Mouse (Mus musculus) spleen, adult 2 months (tissue): ENCODE measurements around the gene Nudt14. TPM values are rescaled to one million over a fixed set of nuclear protein-coding genes. Genes with fewer than 3 reads are reported as not detected.

ENCODE experiments used
- DNase-seq, 2 experiments: peaks; one replicate each; pipeline versions ENCODE4 v3.0.0 to v3.0.0-alpha.2; 2012 to 2021; ENCODE audit warnings: low spot score in 2 of 2, low read depth in 1 of 2
- H3K27ac ChIP-seq: fragments of 200-500 bp; 2 replicates; pipeline ENCODE4 v1.5.1; 2012; ENCODE audit warnings: low read length, inconsistent platforms; ENCODE audit not compliant: insufficient read depth
- H3K27me3 ChIP-seq: fragments of 200-500 bp; 2 replicates; pipeline ENCODE4 v1.6.1; 2012; ENCODE audit warnings: mild to moderate bottlenecking, moderate library complexity, low read length, inconsistent platforms; ENCODE audit not compliant: control insufficient read depth, insufficient read depth
- H3K36me3 ChIP-seq: fragments of 200-500 bp; 2 replicates; pipeline ENCODE4 v1.6.1; 2012; ENCODE audit warnings: mild to moderate bottlenecking, low read length, inconsistent platforms; ENCODE audit not compliant: control insufficient read depth, insufficient read depth
- H3K4me1 ChIP-seq: fragments of 200-500 bp; 2 replicates; pipeline ENCODE4 v1.6.1; 2011; ENCODE audit warnings: inconsistent platforms; ENCODE audit not compliant: control insufficient read depth, insufficient read depth, insufficient read length
- H3K4me3 ChIP-seq: fragments of 200-500 bp; 2 replicates; pipeline ENCODE4 v1.5.1; 2011; ENCODE audit warnings: mild to moderate bottlenecking, inconsistent platforms; ENCODE audit not compliant: insufficient read depth, insufficient read length; ENCODE audit errors: extremely low read depth
- CTCF ChIP-seq: fragments of 200-500 bp; IDR thresholded peaks from 2 replicates; pipeline ENCODE4 v1.5.1; 2011; ENCODE audit warnings: mild to moderate bottlenecking, inconsistent platforms; ENCODE audit not compliant: insufficient read depth, insufficient read length, insufficient replicate concordance; ENCODE audit errors: extremely low read depth
- POLR2A ChIP-seq: fragments of 200-500 bp; IDR thresholded peaks from 2 replicates; pipeline ENCODE4 v1.6.1; 2011; ENCODE audit warnings: low read depth, low read length, inconsistent platforms
- WGBS: fragments of 180-500 bp; shearing (Covaris S2); methylation state at CpG from one replicate; pipeline ENCODE4 v1.1.7; 2018; 5-methylcytosine and 5-hydroxymethylcytosine counted together
- polyA plus RNA-seq: library from polyadenylated mRNA; depleted of rRNA; stranded (reverse); fragments of >200 nt; gene quantifications from 2 replicates; pipeline ENCODE4 v1.2.3, GENCODE M21; 2012

Nudt14 gene
- polyA plus RNA-seq, 1 experiment, result 25.4 TPM

GRCm38 (mm10) chr12:112961428-112961827 lies 19.5 kb upstream of the Nudt14 start:
- over 99% methylated on average over 7 of the region's 7 CpGs for WGBS
- Histone ChIP-seq H3K36me3 (peaks cover 51% of the 10 kb centered on the region), H3K27ac (peak overlapping the region; percentile 9; the same call in 1 of the 2 replicates), H3K4me3 (no peak overlapping the region), H3K27me3 (no peaks in the 10 kb centered on the region), H3K4me1 (peaks cover 6% of the 10 kb centered on the region; the same call in 1 of the 2 replicates)
- DNase-seq, result no peak
- TF ChIP-seq CTCF, result no peak
- TF ChIP-seq POLR2A, result no peak

GRCm38 (mm10) chr12:112959421-112959820 lies 17.5 kb upstream of the Nudt14 start:
- peak overlapping the region; percentile 83 for H3K27ac ChIP-seq

GRCm38 (mm10) chr12:112958303-112958702 lies 16.4 kb upstream of the Nudt14 start:
- 56% methylated on average over 4 of the region's 4 CpGs for WGBS
- no peak for DNase-seq
- H3K27ac ChIP-seq, result no peak overlapping the region; the same call in 1 of the 2 replicates

More at GRCm38 (mm10) chr12:112959421-112959820, 17.5 kb upstream of the Nudt14 start:
- H3K27me3 ChIP-seq, result no peaks in the 10 kb centered on the region
- TF ChIP-seq POLR2A, result no peak
- TF ChIP-seq CTCF, result no peak
- peak in 1 of 2 experiments; percentile 20 for DNase-seq
- peaks cover 37% of the 10 kb centered on the region for H3K36me3 ChIP-seq
- WGBS, result 69% methylated on average over 8 of the region's 8 CpGs
- peaks cover 6% of the 10 kb centered on the region; the same call in 1 of the 2 replicates for H3K4me1 ChIP-seq
- peak overlapping the region; percentile 39; the same call in 1 of the 2 replicates for H3K4me3 ChIP-seq

GRCm38 (mm10) chr12:112955800-112956199 lies 13.9 kb upstream of the Nudt14 start:
- H3K36me3 ChIP-seq, result peaks cover 6% of the 10 kb centered on the region
- peak in 1 of 2 experiments; percentile 70 for DNase-seq
- peaks cover 11% of the 10 kb centered on the region; the same call in 1 of the 2 replicates for H3K4me1 ChIP-seq
- 0 out of 2 replicates have a peak, but pooled peaks cover 1% of the 10 kb centered on the region for H3K27me3 ChIP-seq
- TF ChIP-seq CTCF, result peak; percentile 73; the same call in 1 of the 2 replicates
- no peak for TF ChIP-seq POLR2A
- WGBS, result 69% methylated on average over 4 of the region's 4 CpGs
- H3K27ac ChIP-seq, result no peak overlapping the region
- no peak overlapping the region for H3K4me3 ChIP-seq

More at GRCm38 (mm10) chr12:112958303-112958702, 16.4 kb upstream of the Nudt14 start:
- TF ChIP-seq POLR2A (no peak), CTCF (peak; percentile 37; the same call in 1 of the 2 replicates)
- Histone ChIP-seq H3K27me3 (no peaks in the 10 kb centered on the region), H3K4me1 (peaks cover 8% of the 10 kb centered on the region; the same call in 1 of the 2 replicates), H3K36me3 (peaks cover 27% of the 10 kb centered on the region), H3K4me3 (no peak overlapping the region)

GRCm38 (mm10) chr12:112952926-112953565 lies 11.1 kb upstream of the Nudt14 start:
- H3K4me1 ChIP-seq, result peaks cover 4% of the 10 kb centered on the region; the same call in 1 of the 2 replicates
- no peak for DNase-seq
- H3K36me3 ChIP-seq, result no peaks in the 10 kb centered on the region; the same call in 1 of the 2 replicates
- H3K27ac ChIP-seq, result no peak overlapping the region
- H3K4me3 ChIP-seq, result no peak overlapping the region
- TF ChIP-seq POLR2A (no peak), CTCF (no peak)
- H3K27me3 ChIP-seq, result peaks cover 8% of the 10 kb centered on the region
- WGBS, result 39% methylated on average over 3 of the region's 3 CpGs

- Histone ChIP-seq H3K36me3 (no peaks in the 10 kb centered on the region; the same call in 1 of the 2 replicates), H3K4me3 (no peak overlapping the region), H3K4me1 (peaks cover 4% of the 10 kb centered on the region; the same call in 1 of the 2 replicates), H3K27me3 (peaks cover 8% of the 10 kb centered on the region), H3K27ac (no peak overlapping the region)
- whole genome bisulfite sequencing, result 25% methylated on average over 8 of the region's 8 CpGs
- DNase-seq, result no peak
- TF ChIP-seq POLR2A, result no peak
- TF ChIP-seq CTCF, result no peak
These were observed 10.5 kb upstream of the Nudt14 start for GRCm38 (mm10) chr12:112952433-112952832.
